Mouse (Mus musculus): ENCODE measurements around the gene Shkbp1. TPM values are rescaled to one million over a fixed set of nuclear protein-coding genes. Genes with fewer than 3 reads are reported as not detected.

Shkbp1 gene
- polyA plus RNA-seq, 1 experiment from 2014 or later, result 22.0 TPM

DNA sequence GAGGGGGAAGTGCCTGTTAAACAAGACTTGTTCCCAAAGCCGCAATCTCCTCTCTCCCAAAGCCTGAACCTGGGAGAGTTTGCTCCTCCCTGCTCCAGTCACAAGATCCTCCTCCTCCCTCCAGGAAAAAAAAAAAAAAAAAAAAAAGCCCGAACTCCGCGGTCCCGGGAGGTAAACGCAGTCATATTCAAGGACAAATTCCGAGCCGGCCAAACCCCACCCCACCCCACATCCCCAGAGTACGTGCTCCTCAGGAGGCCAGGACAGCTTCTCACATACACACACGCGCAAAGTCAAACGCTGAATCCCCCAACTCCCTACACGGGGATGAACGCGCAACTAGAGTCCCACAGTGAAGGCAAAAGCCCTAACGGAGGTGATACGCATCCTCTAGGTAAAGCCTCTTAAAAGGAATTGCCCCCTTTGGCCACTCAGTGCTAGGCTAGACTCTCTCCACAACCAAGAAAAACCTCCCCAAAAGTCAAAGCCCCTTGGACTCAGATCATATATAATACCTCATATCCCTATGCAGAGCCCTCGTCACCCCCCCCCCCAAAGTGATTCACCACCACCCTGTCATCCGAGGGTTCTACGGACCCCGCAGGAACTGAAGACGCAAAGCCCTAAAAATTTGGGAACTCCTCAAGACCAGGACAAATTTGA lies 39.8 kb upstream of the Shkbp1 start:
- Histone ChIP-seq H3K9me3 (ENCODE audit: control insufficient read depth, low read length) (no peaks in the 10 kb centered on the region), H3K4me3 (ENCODE audit: control insufficient read depth in 1 of 2, insufficient read depth in 1 of 2, low read depth in 1 of 2, low read length in 2 of 2) (peak overlapping the region in 1 of 2 experiments; percentile 51; a peak in 2 of 4 replicates), H3K36me3 (ENCODE audit: control insufficient read depth, insufficient read depth, low read length) (no peaks in the 10 kb centered on the region), H3K9ac (ENCODE audit: low read length) (no peak overlapping the region), H3K4me1 (ENCODE audit: control insufficient read depth in 2 of 2, insufficient read depth in 2 of 2, low read length in 2 of 2) (peaks cover 2 to 6% of the 10 kb centered on the region in 2 experiments; a peak in 2 of 4 replicates), H3K4me2 (ENCODE audit: low read length) (peak overlapping the region; percentile 78), H3K27ac (replicated peaks in 1 of 2; ENCODE audit: control insufficient read depth in 1 of 2, insufficient read depth in 1 of 2, low read depth in 2 of 2, low read length in 2 of 2) (no peak overlapping the region), H3K27me3 (ENCODE audit: control insufficient read depth, insufficient read depth, low read length) (peaks cover 84% of the 10 kb centered on the region)
- WGBS, result 1% methylated on average over 22 of the region's 22 CpGs
- no peak for ATAC-seq (ENCODE audit: insufficient number of reproducible peaks, insufficient read depth, low FRiP score, low read depth)

GRCm38 (mm10) chr7:27391416-27391815 lies 35.6 kb upstream of the Shkbp1 start:
- Histone ChIP-seq H3K27me3 (ENCODE audit: control insufficient read depth, insufficient read depth, low read length) (peaks cover 54% of the 10 kb centered on the region), H3K4me2 (ENCODE audit: low read length) (no peak overlapping the region), H3K36me3 (ENCODE audit: control insufficient read depth, insufficient read depth, low read length) (no peaks in the 10 kb centered on the region), H3K4me1 (ENCODE audit: control insufficient read depth in 2 of 2, insufficient read depth in 2 of 2, low read length in 2 of 2) (peaks cover 0 to 2% of the 10 kb centered on the region in 2 experiments; a peak in 1 of 4 replicates), H3K4me3 (ENCODE audit: control insufficient read depth in 1 of 2, insufficient read depth in 1 of 2, low read depth in 1 of 2, low read length in 2 of 2) (no peak overlapping the region), H3K9me3 (ENCODE audit: control insufficient read depth, low read length) (no peaks in the 10 kb centered on the region), H3K27ac (replicated peaks in 1 of 2; ENCODE audit: control insufficient read depth in 1 of 2, insufficient read depth in 1 of 2, low read depth in 2 of 2, low read length in 2 of 2) (no peak overlapping the region), H3K9ac (ENCODE audit: low read length) (no peak overlapping the region)
- WGBS, result 36% methylated on average over 16 of the region's 16 CpGs
- no peak for ATAC-seq (ENCODE audit: insufficient number of reproducible peaks, insufficient read depth, low FRiP score, low read depth)

GRCm38 (mm10) chr7:27389213-27389612 lies 33.4 kb upstream of the Shkbp1 start:
- Histone ChIP-seq H3K36me3 (ENCODE audit: control insufficient read depth, insufficient read depth, low read length) (no peaks in the 10 kb centered on the region), H3K4me3 (ENCODE audit: control insufficient read depth in 1 of 2, insufficient read depth in 1 of 2, low read depth in 1 of 2, low read length in 2 of 2) (no peak overlapping the region), H3K9ac (ENCODE audit: low read length) (no peak overlapping the region), H3K4me2 (ENCODE audit: low read length) (no peak overlapping the region), H3K27me3 (ENCODE audit: control insufficient read depth, insufficient read depth, low read length) (peaks cover 32% of the 10 kb centered on the region), H3K27ac (replicated peaks in 1 of 2; ENCODE audit: control insufficient read depth in 1 of 2, insufficient read depth in 1 of 2, low read depth in 2 of 2, low read length in 2 of 2) (no peak overlapping the region), H3K9me3 (ENCODE audit: control insufficient read depth, low read length) (no peaks in the 10 kb centered on the region), H3K4me1 (ENCODE audit: control insufficient read depth in 2 of 2, insufficient read depth in 2 of 2, low read length in 2 of 2) (no peaks in the 10 kb centered on the region)
- 70% methylated on average over 6 of the region's 6 CpGs for WGBS
- no peak for ATAC-seq (ENCODE audit: insufficient number of reproducible peaks, insufficient read depth, low FRiP score, low read depth)

DNA sequence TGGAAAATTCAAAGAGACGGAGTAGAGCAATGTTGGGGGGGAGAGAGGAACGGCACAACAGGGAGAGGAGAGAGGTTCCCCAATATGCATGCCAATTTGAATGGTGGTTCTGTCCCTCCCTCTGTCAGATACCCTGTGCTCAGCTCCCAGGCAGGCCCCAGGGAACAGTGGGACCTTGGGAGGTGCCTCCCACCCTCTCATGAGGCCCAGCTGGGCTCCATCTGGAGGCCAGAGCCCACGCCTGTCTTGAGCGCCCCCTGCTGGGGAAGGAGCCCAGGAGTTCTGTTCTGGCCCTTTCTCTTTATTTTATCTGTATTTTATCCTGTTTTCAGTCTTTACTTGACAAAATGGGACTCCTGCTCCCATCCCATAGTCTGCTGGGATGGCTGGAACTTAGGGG lies 28.9 kb upstream of the Shkbp1 start:
- Histone ChIP-seq H3K4me2 (ENCODE audit: low read length) (no peak overlapping the region), H3K9ac (ENCODE audit: low read length) (no peak overlapping the region), H3K4me1 (ENCODE audit: control insufficient read depth in 2 of 2, insufficient read depth in 2 of 2, low read length in 2 of 2) (no peaks in the 10 kb centered on the region), H3K36me3 (ENCODE audit: control insufficient read depth, insufficient read depth, low read length) (no peaks in the 10 kb centered on the region), H3K4me3 (ENCODE audit: control insufficient read depth in 1 of 2, insufficient read depth in 1 of 2, low read depth in 1 of 2, low read length in 2 of 2) (no peak overlapping the region), H3K27ac (replicated peaks in 1 of 2; ENCODE audit: control insufficient read depth in 1 of 2, insufficient read depth in 1 of 2, low read depth in 2 of 2, low read length in 2 of 2) (no peak overlapping the region), H3K9me3 (ENCODE audit: control insufficient read depth, low read length) (no peaks in the 10 kb centered on the region), H3K27me3 (ENCODE audit: control insufficient read depth, insufficient read depth, low read length) (0 out of 2 replicates have a peak, but pooled peaks cover 5% of the 10 kb centered on the region)
- ATAC-seq (ENCODE audit: insufficient number of reproducible peaks, insufficient read depth, low FRiP score, low read depth), result no peak
- WGBS, result 43% methylated on average over 4 of the region's 4 CpGs

- H3K4me1 ChIP-seq (ENCODE audit: control insufficient read depth in 2 of 2, insufficient read depth in 2 of 2, low read length in 2 of 2), result no peaks in the 10 kb centered on the region
- H3K4me2 ChIP-seq (ENCODE audit: low read length), result no peak overlapping the region
- no peak overlapping the region for H3K4me3 ChIP-seq (ENCODE audit: control insufficient read depth in 1 of 2, insufficient read depth in 1 of 2, low read depth in 1 of 2, low read length in 2 of 2)
- no peak overlapping the region for H3K27ac ChIP-seq (replicated peaks in 1 of 2; ENCODE audit: control insufficient read depth in 1 of 2, insufficient read depth in 1 of 2, low read depth in 2 of 2, low read length in 2 of 2)
- H3K9ac ChIP-seq (ENCODE audit: low read length), result no peak overlapping the region
- WGBS, result 79% methylated on average over 5 of the region's 5 CpGs
- H3K9me3 ChIP-seq (ENCODE audit: control insufficient read depth, low read length), result no peaks in the 10 kb centered on the region
- peaks cover 7% of the 10 kb centered on the region; the same call in 1 of the 2 replicates for H3K27me3 ChIP-seq (ENCODE audit: control insufficient read depth, insufficient read depth, low read length)
- H3K36me3 ChIP-seq (ENCODE audit: control insufficient read depth, insufficient read depth, low read length), result no peaks in the 10 kb centered on the region
- no peak for ATAC-seq (ENCODE audit: insufficient number of reproducible peaks, insufficient read depth, low FRiP score, low read depth)
Measured at GRCm38 (mm10) chr7:27384134-27384533, 28.3 kb upstream of the Shkbp1 start.

DNA sequence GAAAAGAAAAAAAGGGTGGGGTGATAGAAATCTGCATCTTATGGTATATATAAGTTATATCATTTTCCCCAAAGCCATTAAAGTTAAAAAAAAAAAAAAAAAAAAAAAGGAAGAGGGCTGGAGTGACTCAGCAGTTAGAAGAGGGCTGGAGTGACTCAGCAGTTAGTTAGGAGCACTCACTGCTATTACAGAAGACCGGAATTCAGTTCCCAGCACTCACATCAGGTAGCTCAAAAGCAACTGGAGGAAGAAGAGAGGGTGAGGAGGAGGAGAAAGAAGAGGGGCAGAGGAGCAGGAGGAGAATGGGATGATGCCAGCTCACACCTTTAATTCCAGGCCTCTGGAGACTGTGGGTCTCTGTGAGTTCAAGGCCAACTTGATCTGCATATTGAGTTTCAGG lies 27.4 kb upstream of the Shkbp1 start:
- H3K27me3 ChIP-seq (ENCODE audit: control insufficient read depth, insufficient read depth, low read length), result peaks cover 10% of the 10 kb centered on the region
- no peak for ATAC-seq (ENCODE audit: insufficient number of reproducible peaks, insufficient read depth, low FRiP score, low read depth)
- no peak overlapping the region for H3K4me3 ChIP-seq (ENCODE audit: control insufficient read depth in 1 of 2, insufficient read depth in 1 of 2, low read depth in 1 of 2, low read length in 2 of 2)
- no peaks in the 10 kb centered on the region for H3K9me3 ChIP-seq (ENCODE audit: control insufficient read depth, low read length)
- 83% methylated on average over 1 of the region's 1 CpGs for WGBS
- H3K27ac ChIP-seq (replicated peaks in 1 of 2; ENCODE audit: control insufficient read depth in 1 of 2, insufficient read depth in 1 of 2, low read depth in 2 of 2, low read length in 2 of 2), result no peak overlapping the region
- H3K36me3 ChIP-seq (ENCODE audit: control insufficient read depth, insufficient read depth, low read length), result no peaks in the 10 kb centered on the region
- no peak overlapping the region for H3K4me2 ChIP-seq (ENCODE audit: low read length)
- H3K9ac ChIP-seq (ENCODE audit: low read length), result no peak overlapping the region
- H3K4me1 ChIP-seq (ENCODE audit: control insufficient read depth in 2 of 2, insufficient read depth in 2 of 2, low read length in 2 of 2), result no peaks in the 10 kb centered on the region

DNA sequence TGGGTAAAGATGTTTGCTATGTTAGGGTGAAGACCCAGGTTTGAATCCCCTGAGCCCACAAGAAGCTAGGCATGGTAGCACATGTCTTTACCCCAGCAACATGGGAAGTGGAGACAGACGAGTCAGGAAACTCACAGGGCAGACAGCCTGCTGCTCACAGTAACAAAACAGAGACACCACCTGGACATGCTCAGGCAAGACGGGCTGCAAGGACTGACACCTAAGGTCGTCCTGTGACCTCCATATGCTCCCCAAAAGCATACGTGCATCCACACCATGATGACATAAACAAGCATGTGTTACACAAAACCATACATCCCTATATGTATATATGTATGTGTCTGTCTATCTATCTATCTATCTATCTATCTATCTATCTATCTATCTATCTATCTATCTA lies 25.7 kb upstream of the Shkbp1 start:
- no peaks in the 10 kb centered on the region for H3K4me1 ChIP-seq (ENCODE audit: control insufficient read depth in 2 of 2, insufficient read depth in 2 of 2, low read length in 2 of 2)
- H3K36me3 ChIP-seq (ENCODE audit: control insufficient read depth, insufficient read depth, low read length), result no peaks in the 10 kb centered on the region
- H3K27ac ChIP-seq (replicated peaks in 1 of 2; ENCODE audit: control insufficient read depth in 1 of 2, insufficient read depth in 1 of 2, low read depth in 2 of 2, low read length in 2 of 2), result no peak overlapping the region
- H3K4me2 ChIP-seq (ENCODE audit: low read length), result no peak overlapping the region
- H3K9ac ChIP-seq (ENCODE audit: low read length), result no peak overlapping the region
- no peaks in the 10 kb centered on the region for H3K9me3 ChIP-seq (ENCODE audit: control insufficient read depth, low read length)
- no peak for ATAC-seq (ENCODE audit: insufficient number of reproducible peaks, insufficient read depth, low FRiP score, low read depth)
- WGBS, result 43% methylated on average over 4 of the region's 4 CpGs
- peaks cover 20% of the 10 kb centered on the region for H3K27me3 ChIP-seq (ENCODE audit: control insufficient read depth, insufficient read depth, low read length)
- no peak overlapping the region for H3K4me3 ChIP-seq (ENCODE audit: control insufficient read depth in 1 of 2, insufficient read depth in 1 of 2, low read depth in 1 of 2, low read length in 2 of 2)

- Histone ChIP-seq H3K4me3 (ENCODE audit: control insufficient read depth in 1 of 2, insufficient read depth in 1 of 2, low read depth in 1 of 2, low read length in 2 of 2) (no peak overlapping the region), H3K9ac (ENCODE audit: low read length) (no peak overlapping the region), H3K36me3 (ENCODE audit: control insufficient read depth, insufficient read depth, low read length) (no peaks in the 10 kb centered on the region), H3K9me3 (ENCODE audit: control insufficient read depth, low read length) (no peaks in the 10 kb centered on the region), H3K4me2 (ENCODE audit: low read length) (no peak overlapping the region), H3K4me1 (ENCODE audit: control insufficient read depth in 2 of 2, insufficient read depth in 2 of 2, low read length in 2 of 2) (no peaks in the 10 kb centered on the region), H3K27ac (replicated peaks in 1 of 2; ENCODE audit: control insufficient read depth in 1 of 2, insufficient read depth in 1 of 2, low read depth in 2 of 2, low read length in 2 of 2) (no peak overlapping the region), H3K27me3 (ENCODE audit: control insufficient read depth, insufficient read depth, low read length) (peaks cover 25% of the 10 kb centered on the region)
- no peak for ATAC-seq (ENCODE audit: insufficient number of reproducible peaks, insufficient read depth, low FRiP score, low read depth)
- 27% methylated on average over 1 of the region's 1 CpGs for whole genome bisulfite sequencing
Measured at GRCm38 (mm10) chr7:27381009-27381408, 25.2 kb upstream of the Shkbp1 start.

Data from heart, embryonic 14.5 days (tissue).